Mouse (Mus musculus) stomach, postnatal 0 days (tissue): ENCODE results near the gene Mxd3. TPM values are rescaled to one million over a fixed set of nuclear protein-coding genes. Genes with fewer than 3 reads are reported as not detected.
A peak's percentile ranks its signal among the peaks of the same experiment; 100 is the strongest.

Source experiments
- ATAC-seq: fragments of 200-750 bp; cut with Nextera tagmentation; 2 replicates; pipeline ENCODE4 v1.8.0; 2017; ENCODE audit not compliant: low FRiP score, low TSS enrichment
- DNase-seq: peaks from one replicate; pipeline ENCODE4 v3.0.0-alpha.2; 2016; ENCODE audit warnings: low spot score
- H3K27ac ChIP-seq: fragments of 300-500 bp; sonication (generic); replicated peaks from 2 replicates; pipeline ENCODE4 v1.5.1; 2014; ENCODE audit warnings: mild to moderate bottlenecking, control low read depth
- H3K27me3 ChIP-seq: fragments of 300-500 bp; sonication (generic); 2 replicates; pipeline ENCODE4 v1.6.1; 2014; ENCODE audit warnings: low read length; ENCODE audit not compliant: control insufficient read depth, insufficient read depth
- H3K36me3 ChIP-seq: fragments of 300-500 bp; sonication (generic); 2 replicates; pipeline ENCODE4 v1.6.1; 2014; ENCODE audit warnings: low read length, mixed read lengths; ENCODE audit not compliant: control insufficient read depth, insufficient read depth
- H3K4me1 ChIP-seq: fragments of 300-500 bp; sonication (generic); replicated peaks from 2 replicates; pipeline ENCODE4 v1.6.1; 2014; ENCODE audit warnings: antibody characterized with exemption; ENCODE audit not compliant: control insufficient read depth, insufficient read depth
- H3K4me2 ChIP-seq: fragments of 300-500 bp; sonication (generic); replicated peaks from 2 replicates; pipeline ENCODE4 v1.6.1; 2014; ENCODE audit warnings: low read depth, mild to moderate bottlenecking, control low read depth, moderate library complexity
- H3K4me3 ChIP-seq: fragments of 300-500 bp; sonication (generic); 2 replicates; pipeline ENCODE4 v1.5.1; 2014; ENCODE audit warnings: low read depth, low read length, control low read depth
- H3K9ac ChIP-seq: fragments of 300-500 bp; sonication (generic); 2 replicates; pipeline ENCODE4 v1.6.1; 2014; ENCODE audit warnings: mild to moderate bottlenecking, low read length, control low read depth, mixed read lengths
- H3K9me3 ChIP-seq: fragments of 300-500 bp; sonication (generic); 2 replicates; pipeline ENCODE4 v1.6.1; 2016; ENCODE audit warnings: low read length; ENCODE audit not compliant: control insufficient read depth
- CTCF ChIP-seq: IDR thresholded peaks from 2 replicates; pipeline ENCODE4 v1.5.1; 2016; ENCODE audit warnings: antibody characterized with exemption, low read depth, mild to moderate bottlenecking, moderate library complexity
- EP300 ChIP-seq: optimal IDR thresholded peaks from 2 replicates; pipeline ENCODE3; 2016; ENCODE audit warnings: antibody characterized with exemption
- WGBS: fragments of 180-500 bp; shearing (Covaris S2); extraction: QIAGEN DNeasy Blood & Tissue Kit; methylation state at CpG from one replicate; pipeline ENCODE4 v1.1.7; 2014; 5-methylcytosine and 5-hydroxymethylcytosine counted together
- polyA plus RNA-seq: library from polyadenylated mRNA; unstranded; fragments of >200 nt; fragmentation: Nextera tagmentation; extraction: Ambion mirVana; gene quantifications from 2 replicates; pipeline ENCODE4 v1.2.1, GENCODE M21; 2015

Mxd3 gene
- polyA plus RNA-seq, 1 experiment from 2014 or later = 12.4 TPM

GRCm38 (mm10) chr13:55361974-55362452 lies 32.4 kb upstream of the Mxd3 start:
- DNase-seq = no peak

DNA sequence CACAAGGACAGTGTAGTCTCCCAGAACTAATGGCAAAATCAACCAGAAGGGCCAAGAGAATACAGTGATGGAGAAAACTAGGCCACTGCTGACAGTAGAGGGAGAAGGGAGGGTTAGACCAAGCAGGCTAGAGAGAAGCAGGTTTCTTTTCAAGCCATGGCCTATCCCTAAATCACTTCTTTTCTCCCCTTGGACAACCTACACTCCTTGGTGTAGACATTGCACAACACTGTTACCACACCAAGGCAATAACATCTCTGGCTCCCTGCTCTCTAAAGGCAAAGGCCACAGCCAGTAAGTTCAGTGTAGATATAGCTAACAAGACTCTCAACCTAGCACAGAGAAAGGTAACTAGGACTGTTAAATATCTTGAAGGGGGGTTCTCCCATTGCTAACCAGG lies 31.5 kb upstream of the Mxd3 start:
- H3K9me3 ChIP-seq = no peaks in the 10 kb centered on the region
- ATAC-seq = no peak
- DNase-seq = no peak
- H3K27ac ChIP-seq = no peak overlapping the region
- H3K4me3 ChIP-seq = peak overlapping the region; percentile 94; the same call in 1 of the 2 replicates
- H3K27me3 ChIP-seq = no peaks in the 10 kb centered on the region
- peak overlapping the region; percentile 83 for H3K4me2 ChIP-seq
- TF ChIP-seq CTCF (no peak), EP300 (no peak)
- peak overlapping the region; percentile 96 for H3K9ac ChIP-seq
- H3K4me1 ChIP-seq = no peaks in the 10 kb centered on the region; the same call in 1 of the 2 replicates
- H3K36me3 ChIP-seq = peaks cover 10% of the 10 kb centered on the region

More at GRCm38 (mm10) chr13:55361974-55362452, 32.4 kb upstream of the Mxd3 start:
- ATAC-seq = peak; percentile 25
- no peak; the same call in 1 of the 2 replicates for TF ChIP-seq CTCF
- no peak for TF ChIP-seq EP300
- Histone ChIP-seq H3K4me2 (peak overlapping the region; percentile 83), H3K9me3 (no peaks in the 10 kb centered on the region), H3K27ac (peak overlapping the region; percentile 97), H3K4me3 (peak overlapping the region; percentile 94), H3K4me1 (no peaks in the 10 kb centered on the region; the same call in 1 of the 2 replicates), H3K9ac (peak overlapping the region; percentile 96), H3K36me3 (peaks cover 10% of the 10 kb centered on the region), H3K27me3 (no peaks in the 10 kb centered on the region)
- under 1% methylated on average over 32 of the region's 32 CpGs for WGBS

- Histone ChIP-seq H3K9ac (no peak overlapping the region), H3K4me1 (no peaks in the 10 kb centered on the region), H3K4me3 (no peak overlapping the region), H3K9me3 (no peaks in the 10 kb centered on the region), H3K36me3 (peaks cover 44% of the 10 kb centered on the region), H3K4me2 (no peak overlapping the region), H3K27me3 (no peaks in the 10 kb centered on the region), H3K27ac (no peak overlapping the region)
- TF ChIP-seq EP300 (no peak), CTCF (no peak)
- 87% methylated on average over 11 of the region's 11 CpGs for WGBS
- DNase-seq = no peak
- no peak for ATAC-seq
These were observed 17.1 kb upstream of the Mxd3 start for GRCm38 (mm10) chr13:55346745-55347144.

- no peaks in the 10 kb centered on the region for H3K27me3 ChIP-seq
- WGBS = 89% methylated on average over 7 of the region's 7 CpGs
- ATAC-seq (no peak), DNase-seq (no peak)
- H3K27ac ChIP-seq = no peak overlapping the region
- no peak overlapping the region for H3K4me3 ChIP-seq
- TF ChIP-seq CTCF (no peak), EP300 (no peak)
- no peak overlapping the region for H3K4me2 ChIP-seq
- no peak overlapping the region for H3K9ac ChIP-seq
- no peaks in the 10 kb centered on the region for H3K9me3 ChIP-seq
- no peaks in the 10 kb centered on the region for H3K4me1 ChIP-seq
- peaks cover 34% of the 10 kb centered on the region for H3K36me3 ChIP-seq
These were observed 14.7 kb upstream of the Mxd3 start for GRCm38 (mm10) chr13:55344286-55344685.

DNA sequence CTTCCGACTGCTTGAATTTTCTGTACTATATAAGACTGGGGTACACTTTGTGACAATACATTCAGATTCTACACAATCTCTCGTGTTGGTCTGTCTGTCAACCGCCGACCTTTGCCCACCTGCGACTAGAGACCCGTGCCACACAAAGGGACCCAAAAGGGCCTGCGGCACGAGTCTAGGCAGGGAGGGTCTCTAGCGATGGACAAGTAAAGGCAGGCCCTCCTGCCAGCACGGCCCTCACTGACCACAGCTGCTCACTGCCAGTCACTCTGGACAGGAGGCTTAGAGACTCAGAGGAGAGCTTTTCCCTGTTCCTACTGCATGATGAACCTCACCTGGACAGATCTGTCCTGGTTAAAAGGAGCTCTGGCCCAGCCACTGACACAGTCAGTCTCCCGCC lies 12.8 kb upstream of the Mxd3 start:
- no peak for ATAC-seq
- Histone ChIP-seq H3K4me1 (no peaks in the 10 kb centered on the region), H3K36me3 (peaks cover 22% of the 10 kb centered on the region), H3K9ac (no peak overlapping the region), H3K4me3 (no peak overlapping the region), H3K9me3 (no peaks in the 10 kb centered on the region), H3K4me2 (no peak overlapping the region), H3K27ac (no peak overlapping the region), H3K27me3 (no peaks in the 10 kb centered on the region)
- TF ChIP-seq CTCF (no peak), EP300 (no peak)
- no peak for DNase-seq
- 24% methylated on average over 11 of the region's 11 CpGs for whole genome bisulfite sequencing

DNA sequence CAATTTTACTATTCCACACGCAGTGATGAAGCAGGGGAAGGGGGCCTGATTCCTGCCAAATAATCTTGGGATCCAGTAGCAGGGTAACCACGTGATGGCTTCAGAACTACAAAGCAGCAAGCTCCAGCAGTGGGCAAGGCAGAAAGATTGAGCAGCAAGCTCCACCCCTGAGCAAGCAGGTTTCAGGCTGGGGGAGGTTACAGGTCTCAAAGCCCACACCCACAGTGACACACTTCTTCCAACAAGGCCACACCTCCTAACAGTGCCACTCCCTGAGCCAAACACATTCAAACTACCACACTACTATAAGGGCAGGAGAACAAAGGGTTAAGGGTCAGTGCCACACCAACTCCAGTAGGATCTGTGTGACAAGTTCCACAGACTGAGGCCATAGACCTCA lies 9.6 kb upstream of the Mxd3 start:
- H3K27ac ChIP-seq = no peak overlapping the region
- 20% methylated on average over 2 of the region's 2 CpGs for WGBS
- ATAC-seq (peak; percentile 94), DNase-seq (peak; percentile 69)
- H3K9ac ChIP-seq = no peak overlapping the region
- TF ChIP-seq CTCF (no peak), EP300 (no peak)
- H3K36me3 ChIP-seq = no peaks in the 10 kb centered on the region
- no peak overlapping the region for H3K4me2 ChIP-seq
- H3K4me1 ChIP-seq = no peaks in the 10 kb centered on the region
- no peak overlapping the region for H3K4me3 ChIP-seq
- no peaks in the 10 kb centered on the region for H3K9me3 ChIP-seq
- H3K27me3 ChIP-seq = no peaks in the 10 kb centered on the region
